Mouse (Mus musculus): ENCODE measurements at regions not wholly inside any gene's neighbourhood (a gene's known extent, or its start where the extent isn't known, plus 50 kb on each side); places are given as distances from the start of the nearest gene placed in this dataset.

DNA sequence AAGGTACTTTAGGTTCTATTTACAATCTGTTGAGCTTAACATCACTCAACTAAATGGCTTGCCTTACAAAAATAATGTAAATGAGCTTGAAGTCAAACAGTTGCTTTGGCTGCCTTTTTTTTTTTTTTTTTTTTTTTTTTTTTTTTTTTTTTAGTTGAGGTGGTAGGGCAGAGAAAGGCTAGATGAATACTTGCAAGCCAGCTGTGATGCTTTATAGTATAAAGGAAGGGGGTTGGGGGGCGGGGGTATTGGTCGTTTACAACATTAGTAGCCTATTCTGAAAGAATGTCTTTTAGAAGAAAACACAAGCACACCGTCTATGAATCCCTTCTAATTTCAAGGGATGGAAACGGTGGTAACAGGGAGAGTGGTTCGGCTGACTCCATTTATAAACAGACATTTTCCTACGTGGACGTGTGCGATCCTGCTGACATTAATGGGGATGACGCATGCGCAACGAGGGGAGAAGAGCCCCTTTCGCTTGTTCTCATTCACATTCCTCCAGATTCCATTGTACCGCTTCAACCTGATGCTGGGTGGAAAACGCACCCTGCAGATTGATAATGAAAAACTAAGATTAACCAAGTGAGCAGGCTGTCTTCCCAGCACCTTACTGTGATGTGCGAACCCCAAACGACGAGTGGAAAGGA lies 2779.2 kb upstream of the Gm7489 start:
- TF ChIP-seq TAL1 (conservative IDR thresholded peaks at IDR 0.05; ENCODE audit: low read depth, low read length) (no peak), CTCF (IDR thresholded peaks at IDR 0.05; ENCODE audit: low read depth, low read length) (no peak)
